Mouse (Mus musculus) erythroblast, adult 5-6 weeks (primary cell): ENCODE results near the gene Baiap2l2. TPM values are rescaled to one million over a fixed set of nuclear protein-coding genes. Genes with fewer than 3 reads are reported as not detected.

Experiments used
- ATAC-seq: replicated peaks from 2 replicates; pipeline ENCODE4 v1.8.0; 2016; ENCODE audit warnings: moderate number of reproducible peaks, mild to moderate bottlenecking, moderate TSS enrichment, inconsistent platforms; ENCODE audit not compliant: poor library complexity, low FRiP score, severe bottlenecking
- total RNA-seq, 2 experiments: library from RNA; stranded (forward) in 1 of 2; stranded (reverse) in 1 of 2; fragments of 150-400 nt in 1 of 2; fragments of 200-764, 138-1000 nt in 1 of 2; gene quantifications; 2 replicates each; pipeline versions ENCODE4 v1.2.3 to v1.2.4; 2015 to 2017; ENCODE audit warnings: low replicate concordance in 2 of 2

The Baiap2l2 gene
- total RNA-seq, 2 experiments from 2014 or later: not detected

DNA sequence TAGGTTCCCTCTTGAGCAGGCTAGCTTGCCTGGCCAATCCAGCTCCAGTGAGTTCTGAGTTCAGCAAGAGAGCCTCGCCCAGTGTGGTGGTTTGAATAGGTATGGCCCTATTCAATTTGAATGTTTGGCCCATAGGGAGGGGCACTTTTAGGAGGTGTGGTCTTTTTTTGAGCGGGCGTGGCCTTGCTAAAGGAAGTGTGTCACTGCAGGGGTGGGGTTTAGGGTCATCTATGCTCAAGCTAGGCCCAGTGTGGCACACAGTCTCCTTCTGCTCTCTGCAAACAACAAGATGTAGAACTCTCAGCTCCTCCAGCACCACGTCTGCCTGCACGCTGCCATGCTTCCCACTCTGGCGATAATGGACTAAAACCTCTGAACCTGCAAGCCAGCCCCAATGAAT lies 21.6 kb downstream of the Baiap2l2 start:
- no peak for ATAC-seq

DNA sequence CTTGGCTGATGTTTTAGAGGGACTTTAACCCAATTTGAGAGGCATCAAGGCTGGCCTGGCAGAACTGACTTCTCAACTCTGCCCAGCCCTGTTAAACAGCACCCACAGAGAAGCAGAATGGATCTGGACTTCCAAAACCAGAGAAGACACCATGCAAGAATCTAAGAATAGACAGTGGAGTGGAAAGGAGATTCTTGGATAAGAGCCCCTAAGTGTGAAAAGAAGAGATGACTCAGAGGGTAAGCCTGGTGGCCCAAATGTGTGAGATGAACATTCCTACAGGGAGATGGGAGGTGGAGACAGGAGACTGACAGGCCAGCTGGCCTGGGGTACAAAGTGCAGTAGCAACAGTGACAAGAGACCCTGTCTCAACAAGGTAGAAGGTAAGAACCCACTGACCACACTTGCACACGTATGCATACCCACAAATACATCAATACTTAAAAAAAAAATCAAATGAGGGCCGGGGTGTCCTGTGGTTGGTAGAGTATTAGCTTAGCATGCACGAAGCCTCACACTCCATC lies 22.5 kb downstream of the Baiap2l2 start:
- ATAC-seq: no peak

DNA sequence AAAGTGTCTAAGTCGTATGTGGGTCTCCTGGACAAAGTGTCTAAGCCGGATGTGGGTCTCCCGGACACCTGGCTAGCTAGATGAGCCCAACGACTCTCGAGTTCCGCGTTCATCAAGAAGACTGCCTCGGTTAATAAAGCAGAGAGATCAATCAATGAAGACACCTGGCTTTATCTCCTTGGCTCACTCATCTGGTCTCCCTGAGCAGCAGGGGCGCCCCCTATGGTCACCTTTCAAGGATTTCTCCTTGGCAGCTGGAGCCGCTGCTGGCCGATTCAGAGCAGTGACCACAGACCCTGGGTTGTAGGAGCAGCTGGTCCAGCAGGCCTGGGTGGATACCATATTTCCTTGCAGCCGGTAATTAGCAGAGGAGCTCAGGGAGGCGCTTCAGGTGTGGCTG lies 23.0 kb downstream of the Baiap2l2 start:
- ATAC-seq: no peak

DNA sequence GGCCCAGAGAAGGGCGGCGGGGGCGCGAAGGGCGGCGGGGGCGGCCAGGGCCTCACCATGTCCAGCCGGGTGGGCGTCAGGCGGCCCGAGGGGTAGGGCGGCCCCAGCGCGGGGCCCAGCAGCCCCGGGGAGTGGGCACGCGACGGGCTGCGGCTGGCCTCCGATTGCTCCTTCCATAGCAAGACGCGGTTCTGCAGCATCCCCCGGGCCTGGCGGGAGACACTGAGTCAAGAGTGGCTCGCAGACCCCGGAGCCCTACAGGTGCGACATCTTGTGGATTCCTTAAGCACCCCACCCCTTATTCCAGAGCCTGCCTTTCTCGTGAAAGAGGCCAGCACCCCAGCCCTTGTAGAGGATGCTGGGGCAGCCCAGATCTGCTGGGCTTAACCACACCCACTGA lies 23.6 kb downstream of the Baiap2l2 start:
- ATAC-seq: no peak

DNA sequence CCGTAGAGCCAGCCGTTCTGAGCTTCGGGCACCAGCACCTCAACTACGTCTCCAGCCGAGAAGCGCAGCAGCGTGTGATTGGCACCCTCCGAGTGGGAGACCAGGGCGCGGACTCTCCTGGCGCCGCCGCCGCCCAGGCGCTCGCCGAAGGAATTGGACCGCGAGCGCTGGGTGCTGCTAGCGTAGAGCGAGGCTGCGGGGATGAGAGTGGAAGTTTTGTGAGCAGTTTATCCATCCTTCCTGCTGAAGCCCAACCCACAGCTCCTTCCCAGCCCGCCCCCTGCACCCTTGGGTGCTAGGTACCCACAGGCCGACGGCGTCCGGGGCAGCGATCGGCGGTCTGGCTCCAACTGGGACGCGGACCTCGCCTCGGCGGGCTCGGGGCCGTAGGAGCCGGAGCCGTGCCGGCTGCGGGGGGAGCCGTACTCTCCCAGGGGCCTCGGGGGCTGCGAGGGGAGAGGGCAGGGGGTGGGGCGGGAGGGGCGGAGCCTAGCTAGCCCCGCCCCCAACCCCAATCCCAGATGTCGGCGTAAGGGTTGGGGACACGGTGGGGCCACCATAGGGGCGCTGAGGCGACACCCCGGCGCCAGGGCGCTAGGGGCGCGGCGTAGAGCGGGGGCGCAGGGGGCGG lies 24.1 kb downstream of the Baiap2l2 start:
- ATAC-seq: no peak

DNA sequence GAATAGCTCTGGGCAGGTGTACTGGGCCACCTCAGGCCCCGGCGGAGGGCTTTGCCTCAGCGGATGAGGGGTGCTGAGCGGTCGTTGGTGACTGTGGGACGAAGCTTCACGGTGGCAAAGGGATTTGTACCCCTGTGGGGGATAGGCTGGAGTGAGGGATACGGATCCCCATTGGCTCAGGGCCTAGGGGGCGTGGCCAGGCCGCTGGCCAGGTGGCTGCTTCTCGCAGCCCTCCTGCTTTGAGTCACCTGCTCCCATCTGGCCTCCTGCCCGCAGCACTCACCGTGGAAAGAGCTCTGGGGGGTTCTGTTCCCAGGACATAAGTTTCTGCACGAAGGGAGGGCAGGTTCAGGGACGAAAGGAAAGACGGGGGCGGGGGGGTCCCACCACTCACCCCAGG lies 26.8 kb downstream of the Baiap2l2 start:
- ATAC-seq: no peak

DNA sequence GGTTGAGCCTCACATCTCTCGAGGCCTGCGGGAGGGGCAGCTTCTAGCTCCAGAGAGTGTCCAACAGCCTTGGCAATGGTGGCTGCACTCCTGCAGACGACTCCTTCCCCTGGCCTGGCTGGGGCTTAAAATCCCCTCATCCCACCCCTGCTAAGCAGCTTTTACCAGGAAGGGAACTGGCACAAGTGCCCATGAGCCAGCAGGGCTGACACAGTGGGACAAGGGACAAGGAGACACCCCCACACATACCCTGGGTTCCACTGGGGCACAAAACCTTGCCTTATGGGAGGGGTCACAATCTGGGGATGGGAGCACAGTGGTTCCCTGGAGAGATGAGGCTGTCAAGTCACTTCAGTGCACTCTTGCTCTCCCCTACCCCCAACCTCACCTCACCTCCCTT lies 30.7 kb downstream of the Baiap2l2 start, which contains the start of gene Slc16a8:
TSS of gene Slc16a8 (minus strand) at position 101 of the 400 bp plus-strand sequence.
- no peak for ATAC-seq

DNA sequence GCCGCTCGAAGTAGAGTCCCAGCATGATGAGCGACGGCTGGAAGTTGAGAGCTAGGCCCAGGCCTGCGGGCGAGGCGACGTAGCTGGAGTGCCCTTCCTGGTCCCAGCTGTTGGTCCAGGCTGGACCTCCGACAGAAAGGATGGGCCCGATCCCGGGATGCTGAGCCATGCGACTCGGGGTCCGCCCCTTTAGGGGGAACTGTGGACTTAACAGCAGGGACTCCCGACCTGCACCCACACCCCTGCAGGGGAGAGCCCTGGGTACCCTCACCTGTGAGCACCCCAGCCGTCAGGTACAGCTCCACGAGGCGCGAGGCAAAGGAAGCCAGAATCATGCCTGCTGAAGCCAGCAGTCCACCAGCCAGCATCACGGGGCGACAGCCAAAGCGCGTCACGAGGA lies 32.8 kb downstream of the Baiap2l2 start:
- no peak for ATAC-seq

DNA sequence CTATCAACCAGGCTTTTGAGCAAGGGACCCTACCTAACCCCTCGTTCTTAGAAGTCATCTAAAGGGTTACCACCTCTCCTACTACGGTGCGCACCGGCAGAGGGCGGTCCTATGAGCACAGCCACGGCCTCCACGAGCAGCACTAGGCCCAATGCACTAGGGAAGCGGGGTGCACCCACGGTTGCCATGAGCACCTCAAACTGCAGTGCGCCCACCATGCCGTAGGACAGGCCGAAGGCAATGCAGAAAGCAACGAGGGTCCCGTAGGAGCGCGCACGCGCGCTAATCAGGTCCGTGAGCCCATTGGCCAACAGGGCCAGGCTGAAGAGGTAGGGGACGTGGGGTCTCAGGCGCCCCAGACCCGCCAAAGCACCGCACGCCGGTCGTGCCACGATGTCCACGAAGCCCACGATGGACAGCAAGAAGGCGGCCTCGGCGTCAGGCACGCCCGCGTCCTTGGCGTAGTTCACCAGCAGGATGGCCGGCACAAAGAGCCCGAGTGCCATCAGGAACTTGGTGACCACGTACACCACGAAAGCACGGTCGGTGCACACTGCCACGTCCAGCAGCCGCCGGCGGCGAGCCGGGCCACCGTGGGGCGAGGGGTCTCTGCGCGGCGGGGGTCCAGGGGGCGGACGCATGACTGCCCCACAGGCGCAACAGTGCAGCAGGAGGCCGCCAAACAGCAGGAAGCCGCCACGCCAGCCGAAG lies 33.4 kb downstream of the Baiap2l2 start:
- no peak for ATAC-seq

DNA sequence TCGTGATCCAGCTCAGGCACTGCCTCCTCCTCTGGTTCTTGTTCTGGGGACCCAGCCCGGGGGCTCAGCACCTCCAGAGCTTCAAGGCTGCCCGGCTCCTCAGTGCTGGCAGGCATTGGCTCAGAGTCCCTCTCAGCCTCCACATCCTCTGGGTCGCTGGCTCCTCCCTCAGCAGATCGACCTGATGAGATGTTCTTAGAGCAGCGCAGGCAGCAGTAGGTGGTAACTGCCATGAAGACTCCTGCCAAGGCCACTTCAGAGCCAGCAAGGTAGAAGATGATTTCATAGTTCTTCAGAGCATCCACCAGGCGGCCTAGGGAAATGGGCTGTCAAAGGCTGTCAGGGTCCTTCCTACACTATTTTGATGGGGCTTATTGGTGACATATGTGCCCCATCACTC lies 34.2 kb downstream of the Baiap2l2 start:
- ATAC-seq: no peak

DNA sequence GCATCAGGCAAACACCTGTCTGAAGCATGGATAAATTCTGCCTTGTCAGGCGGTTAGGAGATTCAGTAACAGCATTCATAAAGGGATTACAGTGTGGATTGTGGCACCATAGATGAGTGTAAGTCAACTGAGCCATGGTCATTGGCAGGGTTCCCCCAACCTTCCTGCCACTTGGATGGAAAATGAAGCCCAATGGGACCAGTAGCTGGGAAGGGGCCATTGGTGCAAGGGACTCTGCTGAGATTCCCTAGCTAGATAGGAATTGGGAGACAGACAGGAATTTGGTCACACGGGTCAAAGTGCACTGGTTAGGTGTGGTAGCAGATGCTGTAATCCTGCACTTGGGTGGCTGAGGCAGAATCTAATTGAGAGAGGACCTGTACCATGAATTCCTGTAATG lies 35.1 kb downstream of the Baiap2l2 start:
- ATAC-seq: no peak

DNA sequence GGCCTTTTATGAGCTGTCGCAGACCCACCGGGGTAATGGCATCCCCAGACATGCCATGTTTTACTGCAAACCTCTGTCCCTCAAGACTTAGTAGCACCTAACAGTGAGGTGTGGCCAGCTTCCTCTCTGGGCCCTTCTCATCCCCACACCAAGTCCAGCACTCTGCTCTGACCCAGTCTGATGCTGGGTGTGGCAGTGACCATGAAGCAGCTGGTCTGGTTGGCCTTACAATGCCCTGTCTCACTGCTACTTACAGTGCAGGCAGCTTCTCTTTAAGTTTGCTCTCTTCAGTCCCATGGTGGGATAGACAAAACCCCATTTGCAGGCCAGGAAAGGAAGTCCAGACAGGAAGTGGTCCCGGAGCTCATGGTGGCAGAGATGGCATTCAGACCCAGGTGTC lies 40.0 kb downstream of the Baiap2l2 start:
- ATAC-seq: no peak

DNA sequence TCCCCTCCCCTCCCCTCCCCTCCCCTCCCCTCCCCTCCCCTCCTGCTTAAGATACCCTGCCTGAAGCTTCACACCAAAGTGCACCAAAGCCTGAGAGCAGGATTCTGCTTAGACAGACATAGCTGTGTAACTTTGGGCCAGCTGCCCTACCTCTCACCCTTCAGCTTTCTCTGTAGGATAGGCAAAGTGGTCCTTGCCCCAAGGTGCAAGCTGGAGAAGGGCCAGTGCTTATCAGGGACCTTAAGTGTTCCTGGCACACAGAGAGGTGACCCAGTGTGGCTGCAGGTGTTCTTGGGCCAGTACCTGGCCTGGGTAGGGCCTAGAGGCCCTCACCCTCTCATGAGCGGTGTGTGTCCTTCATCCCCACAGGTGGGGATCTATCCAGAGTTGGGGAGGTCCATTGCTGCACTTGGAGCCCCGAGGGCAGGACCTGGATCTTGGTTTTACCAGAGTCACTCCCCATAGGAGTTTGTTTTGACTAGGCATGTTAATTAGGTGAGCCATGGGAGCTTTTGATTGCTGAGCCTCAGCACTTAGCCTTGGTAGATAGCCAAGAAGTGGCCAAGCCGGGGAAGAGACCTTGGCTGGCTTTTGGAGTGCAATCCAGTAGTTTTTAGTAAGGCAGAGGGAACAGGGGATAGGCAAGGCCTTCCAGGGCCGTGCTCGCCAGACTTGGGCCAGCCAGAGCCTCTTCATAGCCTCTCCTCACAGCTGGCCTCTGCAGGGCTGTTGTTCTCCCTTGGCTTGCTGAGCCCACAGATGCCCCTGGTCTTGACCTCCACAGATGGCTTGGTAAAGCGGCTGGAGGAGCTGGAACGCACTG lies 41.1 kb downstream of the Baiap2l2 start:
- no peak for ATAC-seq

DNA sequence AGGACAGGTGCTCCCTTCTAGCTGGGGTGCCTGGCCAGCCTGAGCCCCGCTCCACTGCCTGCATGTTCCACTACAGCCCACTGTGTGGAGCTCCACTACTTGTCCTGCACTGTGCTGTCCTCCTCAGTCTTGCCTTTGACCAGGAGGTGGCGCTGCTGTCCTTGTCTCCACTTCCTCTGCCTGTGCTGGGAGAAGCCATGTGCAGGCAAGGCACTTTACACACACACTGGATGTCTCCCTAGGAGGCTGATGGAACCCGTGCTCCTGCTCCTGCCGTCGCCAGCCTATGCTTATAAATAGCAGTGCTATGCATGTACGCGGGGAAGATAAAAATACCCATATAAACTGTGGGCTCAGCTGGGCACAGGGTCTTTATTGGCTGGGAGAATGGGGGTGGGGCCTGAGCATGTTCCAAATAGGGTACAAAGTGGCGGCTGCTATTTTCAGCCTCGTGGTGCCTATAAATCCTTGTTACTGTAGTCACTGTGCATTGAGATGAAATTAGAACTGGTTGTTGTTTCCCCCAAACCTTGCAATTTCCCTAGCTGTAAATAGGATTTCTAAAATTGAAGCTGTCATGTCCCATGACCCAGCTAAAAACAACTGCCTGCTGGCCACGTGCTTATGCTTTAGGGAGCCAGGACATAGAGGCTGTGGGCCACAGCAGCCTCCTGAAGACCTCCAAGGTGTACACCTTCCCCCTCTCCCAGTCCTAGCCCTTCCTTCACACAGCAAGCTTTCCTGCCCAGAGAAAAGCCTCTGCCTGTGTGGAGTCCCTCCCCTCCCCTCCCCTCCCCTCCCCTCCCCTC lies 41.9 kb downstream of the Baiap2l2 start:
- peak; percentile 79 for ATAC-seq

DNA sequence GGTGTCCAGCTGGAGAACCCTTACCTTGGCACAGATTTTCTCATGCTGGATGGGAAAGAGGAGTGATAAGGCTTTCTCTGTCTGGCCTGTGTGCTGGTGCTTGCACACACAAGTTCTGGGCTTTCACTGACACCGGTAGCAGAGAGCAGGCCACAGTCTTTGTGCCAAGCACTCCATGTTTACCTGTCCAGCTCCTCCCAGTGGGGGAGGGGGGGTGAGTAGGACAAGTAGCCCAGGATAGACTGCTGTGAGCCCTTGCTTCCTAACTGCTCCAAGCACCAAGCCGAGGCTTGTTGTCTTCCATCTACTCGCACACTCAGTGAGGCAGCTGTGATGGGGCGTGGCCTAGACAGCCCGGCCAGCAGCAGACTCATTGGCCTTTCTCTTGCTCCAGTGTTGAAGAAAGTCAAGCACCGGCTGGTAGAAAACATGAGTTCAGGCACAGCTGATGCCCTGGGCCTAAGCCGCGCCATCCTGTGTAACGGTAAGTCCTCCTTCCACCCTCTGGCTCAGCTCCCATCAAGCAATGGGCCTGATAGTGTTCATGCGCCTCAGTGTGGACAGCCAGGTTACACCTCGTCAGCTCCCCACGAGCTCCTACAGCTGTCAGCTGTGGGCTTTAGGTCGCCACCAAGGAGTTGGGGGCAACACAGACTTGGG lies 42.6 kb downstream of the Baiap2l2 start:
- peak; percentile 33; the same call in 1 of the 2 replicates for ATAC-seq

DNA sequence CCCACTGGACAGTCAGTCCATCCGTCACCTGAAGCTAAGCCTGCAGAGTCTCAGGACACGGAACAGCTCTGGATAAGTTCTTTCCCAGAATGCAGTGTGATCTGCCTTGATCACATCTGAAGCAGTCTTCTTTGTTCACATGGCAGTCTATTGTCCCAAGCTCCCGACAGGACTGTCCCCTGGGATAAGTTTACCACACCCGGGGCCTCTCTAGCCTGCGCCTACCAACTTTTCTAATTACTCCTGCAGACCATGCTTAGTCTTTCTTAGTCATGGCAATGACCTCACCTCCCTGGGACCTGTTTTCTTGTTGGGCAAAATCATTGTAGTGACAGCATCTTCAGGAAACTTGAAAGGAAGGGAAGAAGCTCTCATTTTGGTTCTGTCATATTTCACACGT lies 47.3 kb downstream of the Baiap2l2 start:
- ATAC-seq: no peak

DNA sequence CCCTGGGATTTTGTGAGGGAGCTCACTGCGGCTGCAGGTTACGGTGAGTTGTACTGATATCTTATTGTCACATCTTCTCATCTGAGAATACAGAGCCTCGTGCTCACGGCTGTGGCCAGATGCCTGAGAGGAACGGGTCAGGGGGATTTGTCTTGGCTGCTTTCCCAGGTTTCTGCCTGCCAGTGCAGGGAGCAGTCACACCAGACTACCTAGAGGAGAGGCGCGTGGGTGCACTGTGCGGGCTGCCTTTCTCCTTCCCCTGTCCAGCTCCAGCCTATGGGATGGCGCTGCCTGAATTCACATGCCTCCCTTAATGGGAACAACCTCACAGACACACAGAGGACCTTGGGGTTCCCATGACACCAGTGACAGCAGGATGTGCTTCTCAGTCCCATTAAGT lies 50.1 kb downstream of the Baiap2l2 start:
- no peak for ATAC-seq

DNA sequence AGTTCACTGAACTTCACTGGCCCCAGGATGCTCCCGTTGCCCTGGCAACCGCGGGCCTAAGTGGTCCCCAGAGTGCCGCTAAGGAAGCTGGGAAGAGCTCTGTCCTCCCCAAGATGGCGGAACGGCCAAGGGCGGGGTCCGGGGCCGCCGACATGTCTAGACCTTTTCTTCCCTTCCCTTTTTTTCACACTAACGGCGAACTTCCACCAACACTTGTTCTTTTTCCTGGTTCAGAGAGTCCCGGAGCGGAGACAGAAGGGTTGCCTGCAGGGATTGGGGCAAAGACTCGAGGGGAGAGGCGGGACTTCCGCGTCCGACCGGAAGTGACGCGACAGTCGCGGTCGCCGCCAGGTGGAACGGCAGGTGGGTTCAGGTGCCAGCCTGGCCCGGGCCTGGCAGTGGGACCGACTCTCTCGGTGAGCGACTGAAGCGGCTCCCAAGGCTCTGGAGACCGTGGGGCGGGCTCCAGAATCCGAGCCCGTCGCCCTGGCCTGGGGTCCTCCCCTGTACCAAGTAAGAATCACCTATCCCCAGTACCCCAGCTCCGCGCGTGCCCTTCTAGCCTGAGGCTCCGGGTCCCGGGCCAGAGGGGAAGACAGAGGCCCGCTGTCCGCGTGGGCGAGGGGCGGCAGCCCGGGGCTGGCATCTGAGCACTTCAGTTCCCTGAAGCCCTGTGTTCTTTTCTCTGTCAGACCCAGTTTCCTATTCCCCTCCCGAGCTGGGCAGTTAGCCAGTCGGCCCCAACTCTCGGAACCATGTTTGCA lies 56.1 kb downstream of the Baiap2l2 start, which contains the start of the genes Pick1 and Gm49486:
TSS of gene Pick1 (plus strand) at position 116 of the 764 bp plus-strand sequence.
TSS of gene Gm49486 (plus strand) at position 334 of the 764 bp plus-strand sequence.
- ATAC-seq: peak; percentile 86
